Mouse (Mus musculus) brown adipose tissue, adult 24 weeks (tissue): Measurements from ENCODE around the gene Gan. TPM values are rescaled to one million over a fixed set of nuclear protein-coding genes. Genes with fewer than 3 reads are reported as not detected.

Source experiments
- H3K27ac ChIP-seq: fragments of 200-500 bp; replicated peaks from 2 replicates; pipeline ENCODE4 v1.5.1; 2012; ENCODE audit warnings: low read depth, mild to moderate bottlenecking, low read length
- H3K4me1 ChIP-seq: fragments of 200-500 bp; 2 replicates; pipeline ENCODE4 v1.6.1; 2012; ENCODE audit warnings: low read length, mixed read lengths; ENCODE audit not compliant: control insufficient read depth, insufficient read depth, insufficient read length
- H3K4me3 ChIP-seq: fragments of 200-500 bp; 2 replicates; pipeline ENCODE4 v1.5.1; 2012; ENCODE audit warnings: low read depth, mild to moderate bottlenecking, low read length, moderate library complexity; ENCODE audit not compliant: insufficient read depth
- polyA plus RNA-seq: library from polyadenylated mRNA; stranded (reverse); fragments of >200 nt; gene quantifications from 2 replicates; pipeline ENCODE4 v1.2.4, GENCODE M21; 2012; ENCODE audit not compliant: missing spikeins, insufficient read depth, insufficient read length

Gan gene
- polyA plus RNA-seq, 1 experiment: 3.1 TPM

DNA sequence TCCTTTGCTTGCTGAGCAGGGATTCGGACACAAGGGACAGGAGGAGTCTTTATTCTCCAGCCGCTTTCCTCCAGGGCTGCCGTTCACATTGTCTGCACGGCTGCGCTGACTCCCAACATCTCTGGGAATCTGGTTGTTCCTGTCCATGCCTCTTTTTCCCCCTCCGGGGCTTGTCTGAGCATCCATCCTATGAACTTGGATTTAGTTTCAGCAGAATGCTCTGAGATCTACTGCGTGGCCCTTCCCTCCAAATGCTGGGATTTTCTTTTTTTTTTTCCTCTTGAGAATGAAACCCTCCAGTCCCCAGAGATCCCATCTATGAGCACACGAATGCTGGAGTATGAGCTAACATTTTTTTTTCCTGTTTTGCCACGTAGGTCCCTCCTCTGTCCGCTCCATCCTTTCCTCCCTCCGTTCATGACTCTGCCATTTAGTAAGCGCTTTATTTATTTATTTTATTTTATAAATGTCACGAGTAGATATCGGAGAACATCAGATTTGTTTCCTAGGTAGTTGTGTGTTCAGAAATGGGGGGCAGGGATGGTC is 103.1 kb downstream of the Gan start:
- Histone ChIP-seq H3K4me3 (0 out of 2 replicates have a peak overlapping the region, but pooled peaks have one; percentile 5), H3K4me1 (peaks cover 31% of the 10 kb centered on the region), H3K27ac (no peak overlapping the region)

DNA sequence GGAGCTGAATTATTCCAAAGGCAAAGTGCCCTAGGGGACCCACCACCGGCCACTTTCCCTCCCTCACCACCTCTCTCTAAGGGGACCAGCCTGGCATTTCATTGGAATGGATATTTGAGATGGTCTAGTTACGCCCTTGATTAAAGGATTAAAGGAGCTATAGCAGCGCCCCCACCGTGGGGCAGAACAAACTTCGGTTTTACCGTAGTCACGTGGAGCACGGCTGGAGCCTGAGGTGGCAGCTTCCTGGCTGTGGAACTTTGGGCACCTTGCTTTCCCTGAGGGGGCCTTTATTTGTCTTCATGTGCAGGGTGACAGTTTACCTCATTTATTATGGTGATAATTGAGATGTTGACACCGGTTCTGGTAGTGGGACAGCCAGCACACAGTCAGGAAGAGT is 103.8 kb downstream of the Gan start:
- Histone ChIP-seq H3K4me1 (peaks cover 35% of the 10 kb centered on the region), H3K4me3 (no peak overlapping the region), H3K27ac (no peak overlapping the region)

DNA sequence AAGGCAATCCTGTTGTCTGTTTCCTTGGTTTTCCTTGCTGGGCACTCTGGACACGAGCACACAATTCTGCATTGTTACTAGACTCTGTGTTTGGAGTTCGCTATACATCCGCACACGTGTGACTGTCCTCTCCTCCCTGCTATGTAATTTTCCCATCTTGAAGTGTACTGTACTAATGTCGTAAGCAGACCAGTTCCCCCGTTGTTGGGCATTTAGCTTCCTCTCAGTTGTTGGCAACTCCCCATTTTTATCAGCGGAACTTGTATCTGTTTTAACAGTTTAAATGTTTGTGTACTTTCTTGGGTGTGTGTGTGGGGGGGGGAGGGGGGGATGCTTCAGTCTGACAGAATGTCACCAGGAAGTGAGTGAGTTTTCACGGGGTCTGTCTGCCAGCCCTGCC is 104.8 kb downstream of the Gan start:
- Histone ChIP-seq H3K4me3 (no peak overlapping the region), H3K4me1 (peaks cover 42% of the 10 kb centered on the region), H3K27ac (no peak overlapping the region)

DNA sequence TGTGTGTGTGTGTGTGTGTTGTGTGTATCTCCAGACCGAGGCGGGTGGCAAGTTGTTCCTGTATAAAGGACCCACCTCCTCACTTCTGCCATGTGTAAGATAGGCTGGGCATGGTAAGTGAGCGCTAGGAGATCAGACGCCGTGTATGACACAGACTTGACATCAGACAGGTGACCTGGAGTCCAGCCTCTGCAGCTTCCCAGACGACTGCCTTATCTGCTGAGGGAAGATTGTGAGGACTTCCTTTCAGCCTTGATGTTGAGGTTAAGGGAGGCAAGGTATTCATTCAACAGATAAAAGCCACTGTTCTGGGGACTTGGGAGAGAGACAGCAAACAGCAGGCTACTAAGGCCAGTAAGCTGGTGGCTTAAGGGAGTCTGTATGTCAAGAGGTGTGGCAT is 105.5 kb downstream of the Gan start:
- H3K27ac ChIP-seq: no peak overlapping the region
- H3K4me1 ChIP-seq: peaks cover 42% of the 10 kb centered on the region
- H3K4me3 ChIP-seq: no peak overlapping the region

DNA sequence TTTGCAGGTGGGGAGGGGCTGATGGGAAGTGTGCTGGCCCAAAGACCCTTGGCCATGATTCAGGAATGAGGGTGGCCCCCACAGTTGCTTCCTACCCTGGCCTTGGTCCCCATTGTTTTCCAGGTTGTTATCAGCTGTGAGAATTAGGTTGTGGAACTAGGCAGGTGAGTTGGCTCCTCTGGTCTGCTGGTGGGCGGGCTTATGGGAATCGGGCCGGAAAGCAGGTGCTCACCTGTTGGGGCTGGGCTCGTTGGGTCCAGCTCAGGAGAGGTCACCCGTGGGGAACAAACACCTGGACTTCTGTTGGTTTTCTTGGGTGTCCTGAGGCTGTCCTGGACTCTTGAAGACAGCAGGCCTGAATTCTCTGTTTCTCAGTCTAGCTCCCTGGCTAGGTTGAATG is 107.1 kb downstream of the Gan start:
- Histone ChIP-seq H3K4me1 (peaks cover 29% of the 10 kb centered on the region), H3K4me3 (no peak overlapping the region), H3K27ac (no peak overlapping the region)

Other genes starting within 250 kb of the Gan start
- gene Cmc2, start 236.7 kb upstream of the Gan start, polyA plus RNA-seq: 81.1 and 117 TPM in 2 replicates
- 1.5 and 2.1 TPM in 2 replicates for gene Cenpn, start 236.4 kb upstream of the Gan start, polyA plus RNA-seq
- 5.1 and 8.7 TPM in 2 replicates for gene Atmin, start 214.7 kb upstream of the Gan start, polyA plus RNA-seq
- 0.36 and 0.58 TPM in 2 replicates for gene 1700030J22Rik, start 179.2 kb upstream of the Gan start, polyA plus RNA-seq
- gene Gcsh, start 164.6 kb upstream of the Gan start, polyA plus RNA-seq: 205 and 234 TPM in 2 replicates
- not detected in 2 replicates for gene Pkd1l2, start 75.7 kb upstream of the Gan start, polyA plus RNA-seq
- gene Bco1, start 62.3 kb upstream of the Gan start, polyA plus RNA-seq: not detected in 2 replicates
- 4.2 and 6.1 TPM in 2 replicates for gene Cmip, start 98.9 kb downstream of the Gan start, polyA plus RNA-seq